9 mouse cellular contexts compared by ENCODE assay signal in genomic region chr11:44616788-44617712, GRCm38 (mm10). TPM values are rescaled to one million over a fixed set of nuclear protein-coding genes. Genes with fewer than 3 reads are reported as not detected.
DNase-seq lines count a peak whose midpoint lies in the region; ATAC-seq and TF ChIP-seq lines count a peak whose summit lies in the region.
"Had no signal": no experiment of that assay in that cellular context is flagged by ENCODE, and none has a peak within 500 bp of the region (broad histone marks: within the 10 kb centered on the region; RNA-seq: fewer than 3 reads in every experiment).

TSS of gene Ebf1 (plus strand) at chr11:44617317.

- H3K4me2 ChIP-seq in limb, embryonic 15.5 days = peak within 1 kb of the TSS; percentile 72
- peak within 1 kb of the TSS; percentile 88 for H3K4me2 ChIP-seq in midbrain, postnatal 0 days (ENCODE audit: low read depth, low read length, poor library complexity, severe bottlenecking)

- peak; percentile 98 for DNase-seq in 3T3-L1 (ENCODE audit: low read depth, low spot score)
- peak; percentile 93 for DNase-seq in adrenal gland, adult 2 months
- peak; percentile 98 for DNase-seq in embryo, embryonic 10.5 days (ENCODE audit: low spot score)
- DNase-seq in gastrocnemius, postnatal 25 days = peak; percentile 94
- peak; percentile 88 for DNase-seq in induced T-regulatory cell, adult 2 months (ENCODE audit: low read depth)
- DNase-seq in midbrain, postnatal 0 days (ENCODE audit: low spot score) = peak; percentile 96
- DNase-seq in spleen, postnatal 36 days (ENCODE audit: low spot score in 2 of 2) = peak; percentile 94 to 95

- H3K4me1 ChIP-seq in limb, embryonic 15.5 days = peaks cover 50% of the 10 kb centered on the region
- H3K4me1 ChIP-seq in midbrain, postnatal 0 days (ENCODE audit: insufficient read depth, low read length) = peaks cover 14% of the 10 kb centered on the region

- no peaks in the 10 kb centered on the region for H3K9me3 ChIP-seq in limb, embryonic 15.5 days
- no peaks in the 10 kb centered on the region for H3K9me3 ChIP-seq in midbrain, postnatal 0 days (ENCODE audit: low read length)

- peak within 1 kb of the TSS; percentile 64 for H3K4me3 ChIP-seq in limb, embryonic 15.5 days
- H3K4me3 ChIP-seq in midbrain, postnatal 0 days (ENCODE audit: low read depth, low read length) = peak within 1 kb of the TSS; percentile 60
- H3K4me3 ChIP-seq: erythroblast, embryonic 14.5 days had no signal

- H3K27ac ChIP-seq in limb, embryonic 15.5 days = peak within 1 kb of the TSS; percentile 94
- peak within 1 kb of the TSS; percentile 68 for H3K27ac ChIP-seq in midbrain, postnatal 0 days (ENCODE audit: low read depth, low read length)

- TF ChIP-seq CTCF in midbrain, postnatal 0 days (IDR thresholded peaks at IDR 0.05) = peak; percentile 18; the same call in 1 of the 2 replicates

- peak; percentile 94 for ATAC-seq in limb, embryonic 15.5 days (ENCODE audit: insufficient number of reproducible peaks, low FRiP score, low TSS enrichment, low read depth)
- peak; percentile 91 for ATAC-seq in midbrain, postnatal 0 days (ENCODE audit: low FRiP score)

- H3K27me3 ChIP-seq in limb, embryonic 15.5 days = peaks cover 40% of the 10 kb centered on the region
- H3K27me3 ChIP-seq in midbrain, postnatal 0 days (ENCODE audit: insufficient read depth, low read length) = peaks cover 34% of the 10 kb centered on the region

- WGBS in limb, embryonic 15.5 days = under 1% methylated on average over 31 of the region's 31 CpGs
- under 1% methylated on average over 29 of the region's 31 CpGs for WGBS in midbrain, postnatal 0 days

- no peaks in the 10 kb centered on the region for H3K36me3 ChIP-seq in limb, embryonic 15.5 days
- H3K36me3 ChIP-seq in midbrain, postnatal 0 days (ENCODE audit: insufficient read depth, low read length) = no peaks in the 10 kb centered on the region

- peak within 1 kb of the TSS; percentile 76 for H3K9ac ChIP-seq in limb, embryonic 15.5 days
- peak within 1 kb of the TSS; percentile 65 for H3K9ac ChIP-seq in midbrain, postnatal 0 days (replicated peaks; ENCODE audit: low read length, poor library complexity, severe bottlenecking)

RNA-seq across cellular contexts. Expression of gene Ebf1, which starts in this region (rescaled TPM):
- total RNA-seq in adrenal gland, adult 2 months (2021) = 10 to 100 TPM; 25.3 to 37.0 TPM
- 13.8 and 16.9 TPM in 2 replicates for polyA plus RNA-seq in adrenal gland, adult 2 months (2012; rRNA removed)
- total RNA-seq in gastrocnemius, postnatal 25 days (2021) = 10 to 100 TPM in 1 of 2 experiments, 1 to 10 TPM in 1; 9.3 to 14.0 TPM
- polyA plus RNA-seq in limb, embryonic 15.5 days (2015; fragmentation: Nextera tagmentation; extraction: Ambion mirVana) = 54.1 and 65.0 TPM in 2 replicates
- 27.1 and 27.2 TPM in 2 replicates for total RNA-seq in midbrain, postnatal 0 days (2014; rRNA removed)
- polyA plus RNA-seq in midbrain, postnatal 0 days (2015; fragmentation: Nextera tagmentation; extraction: Ambion mirVana) = 30.0 and 30.5 TPM in 2 replicates
- polyA plus RNA-seq: erythroblast, embryonic 14.5 days had no signal

Comparison
In these comparisons a context has a peak if more than half of its experiments do, and no peak if none do; other contexts are left out.
1. Peak in every context shown above with its lines: DNase-seq, ATAC-seq, H3K4me3 ChIP-seq and H3K27ac ChIP-seq.